Comparison of ENCODE assay signal across 15 mouse cellular contexts in the genomic region with DNA sequence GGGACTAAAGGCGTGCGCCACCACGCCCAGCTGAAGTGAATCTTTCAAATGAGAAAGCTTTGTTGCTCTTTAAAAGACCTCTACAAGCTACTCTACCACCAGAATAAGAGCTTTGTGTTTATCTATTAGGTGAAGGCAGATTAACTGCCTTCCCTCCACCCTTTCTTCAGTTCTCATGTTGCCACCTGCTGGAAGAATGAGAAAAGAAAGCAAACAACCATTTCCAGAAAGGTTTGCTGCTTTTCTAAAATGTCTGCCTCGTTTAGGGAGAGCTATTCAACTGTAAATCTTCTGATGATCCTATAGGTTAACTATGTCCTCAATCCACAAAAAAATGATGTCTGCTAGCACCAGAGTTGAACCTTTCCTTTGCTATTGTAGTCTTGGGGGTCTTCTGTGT. TPM values are rescaled to one million over a fixed set of nuclear protein-coding genes. Genes with fewer than 3 reads are reported as not detected.
DNase-seq lines count a peak whose midpoint lies in the region; ATAC-seq and TF ChIP-seq lines count a peak whose summit lies in the region.
"Had no signal": no experiment of that assay in that cellular context is flagged by ENCODE, and none has a peak within 500 bp of the region (broad histone marks: within the 10 kb centered on the region; RNA-seq: fewer than 3 reads in every experiment).

No protein-coding gene starts in this region.

- WGBS in kidney, embryonic 15.5 days: 73% methylated on average over 4 of the region's 4 CpGs
- 76% methylated on average over 4 of the region's 4 CpGs for WGBS in midbrain, postnatal 0 days
- 73% methylated on average over 4 of the region's 4 CpGs for WGBS in midbrain, embryonic 15.5 days
- WGBS in stomach, postnatal 0 days: 70% methylated on average over 4 of the region's 4 CpGs

- 0 out of 4 replicates have a peak, but pooled peaks of 1 of the 2 experiments have one; percentile 16 for TF ChIP-seq EP300 in MEL (IDR thresholded peaks at IDR 0.05; ENCODE audit: low read depth in 1 of 2, low read length in 2 of 2)
- no peak for TF ChIP-seq EP300 in stomach, postnatal 0 days (optimal IDR thresholded peaks at IDR 0.05)

- peaks cover 80% of the 10 kb centered on the region for H3K36me3 ChIP-seq in kidney, embryonic 15.5 days
- peaks cover 41% of the 10 kb centered on the region for H3K36me3 ChIP-seq in midbrain, postnatal 0 days (ENCODE audit: insufficient read depth, low read length)
- H3K36me3 ChIP-seq in midbrain, embryonic 15.5 days (replicated peaks): peaks cover 60% of the 10 kb centered on the region
- peaks cover 48 to 84% of the 10 kb centered on the region in 2 experiments for H3K36me3 ChIP-seq in MEL (ENCODE audit: control insufficient read depth in 1 of 2, insufficient read depth in 2 of 2, low read length in 2 of 2)
- peaks cover 31% of the 10 kb centered on the region; the same call in 1 of the 2 replicates for H3K36me3 ChIP-seq in stomach, postnatal 0 days (ENCODE audit: control insufficient read depth, insufficient read depth, low read length)

- TF ChIP-seq POLR2A in MEL (IDR thresholded peaks at IDR 0.05; ENCODE audit: control insufficient read depth in 1 of 2, insufficient read depth in 1 of 2, low read depth in 1 of 2, low read length in 2 of 2, poor library complexity in 1 of 2): 0 out of 4 replicates have a peak, but pooled peaks of 1 of the 2 experiments have one; percentile 5

- no peaks in the 10 kb centered on the region for H3K27me3 ChIP-seq in kidney, embryonic 15.5 days
- no peaks in the 10 kb centered on the region for H3K27me3 ChIP-seq in midbrain, postnatal 0 days (ENCODE audit: insufficient read depth, low read length)
- H3K27me3 ChIP-seq in midbrain, embryonic 15.5 days (replicated peaks): no peaks in the 10 kb centered on the region
- H3K27me3 ChIP-seq in MEL (ENCODE audit: control insufficient read depth in 1 of 2, insufficient read depth in 2 of 2, low read length in 2 of 2): no peaks in the 10 kb centered on the region
- H3K27me3 ChIP-seq in stomach, postnatal 0 days (ENCODE audit: control insufficient read depth, insufficient read depth, low read length): no peaks in the 10 kb centered on the region
- H3K27me3 ChIP-seq: hindbrain, embryonic 12.5 days; limb, embryonic 12.5 days; megakaryocyte, embryonic 14.5 days had no signal

- H3K27ac ChIP-seq in kidney, embryonic 15.5 days: peak overlapping the region; percentile 66; the same call in 1 of the 2 replicates
- H3K27ac ChIP-seq in midbrain, postnatal 0 days (ENCODE audit: low read depth, low read length): no peak overlapping the region
- no peak overlapping the region for H3K27ac ChIP-seq in midbrain, embryonic 15.5 days
- 0 out of 2 replicates have a peak overlapping the region, but pooled peaks have one; percentile 21 for H3K27ac ChIP-seq in MEL (ENCODE audit: control insufficient read depth, low read depth, low read length)
- no peak overlapping the region for H3K27ac ChIP-seq in stomach, postnatal 0 days (replicated peaks)
- H3K27ac ChIP-seq: hindbrain, embryonic 12.5 days; limb, embryonic 12.5 days had no signal

- H3K9ac ChIP-seq in kidney, embryonic 15.5 days: no peak overlapping the region
- no peak overlapping the region for H3K9ac ChIP-seq in midbrain, postnatal 0 days (replicated peaks; ENCODE audit: low read length, poor library complexity, severe bottlenecking)
- H3K9ac ChIP-seq in midbrain, embryonic 15.5 days: no peak overlapping the region
- no peak overlapping the region for H3K9ac ChIP-seq in MEL (ENCODE audit: control insufficient read depth, low read depth, low read length, poor library complexity, severe bottlenecking)
- no peak overlapping the region for H3K9ac ChIP-seq in stomach, postnatal 0 days (ENCODE audit: low read length)
- H3K9ac ChIP-seq: hindbrain, embryonic 12.5 days; limb, embryonic 12.5 days had no signal

- H3K4me1 ChIP-seq in kidney, embryonic 15.5 days: peaks cover 5% of the 10 kb centered on the region; the same call in 1 of the 2 replicates
- H3K4me1 ChIP-seq in midbrain, postnatal 0 days (ENCODE audit: insufficient read depth, low read length): no peaks in the 10 kb centered on the region
- H3K4me1 ChIP-seq in midbrain, embryonic 15.5 days: no peaks in the 10 kb centered on the region
- H3K4me1 ChIP-seq in MEL (ENCODE audit: control insufficient read depth in 1 of 2, insufficient read depth in 2 of 2, low read length in 2 of 2): peaks cover 0 to 6% of the 10 kb centered on the region in 2 experiments; a peak in 3 of 4 replicates
- no peaks in the 10 kb centered on the region for H3K4me1 ChIP-seq in stomach, postnatal 0 days (replicated peaks; ENCODE audit: control insufficient read depth, insufficient read depth)
- H3K4me1 ChIP-seq: hindbrain, embryonic 12.5 days; limb, embryonic 12.5 days had no signal

- no peak for DNase-seq in kidney, adult 18-20 months
- DNase-seq in midbrain, postnatal 0 days (ENCODE audit: low spot score): peak; percentile 26
- peak; percentile 64 for DNase-seq in MEL (ENCODE audit: low read depth, low spot score)
- DNase-seq in stomach, postnatal 0 days (ENCODE audit: low spot score): no peak
- DNase-seq in gastrocnemius, postnatal 10 days: no peak
- DNase-seq in cerebellum, postnatal 14 days: no peak
- DNase-seq: cerebellum, postnatal 25 days; lung, adult 2 months had no signal

- H3K9me3 ChIP-seq in kidney, embryonic 15.5 days (replicated peaks): no peaks in the 10 kb centered on the region
- H3K9me3 ChIP-seq in midbrain, postnatal 0 days (ENCODE audit: low read length): no peaks in the 10 kb centered on the region
- no peaks in the 10 kb centered on the region for H3K9me3 ChIP-seq in midbrain, embryonic 15.5 days
- no peaks in the 10 kb centered on the region for H3K9me3 ChIP-seq in MEL (replicated peaks; ENCODE audit: insufficient read depth, low read length)
- H3K9me3 ChIP-seq in stomach, postnatal 0 days (ENCODE audit: control insufficient read depth, low read length): no peaks in the 10 kb centered on the region
- H3K9me3 ChIP-seq: G1E; hindbrain, embryonic 12.5 days; limb, embryonic 12.5 days; megakaryocyte, embryonic 14.5 days had no signal

- no peak for ATAC-seq in kidney, embryonic 15.5 days (replicated peaks; ENCODE audit: low FRiP score)
- no peak for ATAC-seq in midbrain, postnatal 0 days (ENCODE audit: low FRiP score)
- ATAC-seq in midbrain, embryonic 15.5 days (replicated peaks): no peak
- no peak for ATAC-seq in stomach, postnatal 0 days (ENCODE audit: low FRiP score, low TSS enrichment)
- ATAC-seq: intestine, embryonic 16.5 days had no signal

- H3K4me2 ChIP-seq in kidney, embryonic 15.5 days: no peak overlapping the region
- H3K4me2 ChIP-seq in midbrain, postnatal 0 days (ENCODE audit: low read depth, low read length, poor library complexity, severe bottlenecking): no peak overlapping the region
- no peak overlapping the region for H3K4me2 ChIP-seq in midbrain, embryonic 15.5 days
- H3K4me2 ChIP-seq in stomach, postnatal 0 days (replicated peaks; ENCODE audit: low read depth): no peak overlapping the region
- H3K4me2 ChIP-seq: hindbrain, embryonic 12.5 days; limb, embryonic 12.5 days had no signal

- peaks cover 2% of the 10 kb centered on the region; the same call in 1 of the 2 replicates for H3K79me2 ChIP-seq in MEL (ENCODE audit: control insufficient read depth, insufficient read depth, low read length, poor library complexity)

- TF ChIP-seq CTCF in midbrain, postnatal 0 days (IDR thresholded peaks at IDR 0.05): peak; percentile 63
- peak in 2 of 3 experiments; percentile 9 to 44; a peak in 2 of 6 replicates for TF ChIP-seq CTCF in MEL (IDR thresholded peaks at IDR 0.05 in 2 of 3, conservative IDR thresholded peaks at IDR 0.05 in 1 of 3; ENCODE audit: control insufficient read depth in 1 of 3, insufficient read depth in 1 of 3, low read depth in 2 of 3, low read length in 3 of 3, poor library complexity in 1 of 3, severe bottlenecking in 1 of 3)
- TF ChIP-seq CTCF in stomach, postnatal 0 days (IDR thresholded peaks at IDR 0.05; ENCODE audit: low read depth): peak; percentile 56

- TF ChIP-seq RAD21 in MEL (IDR thresholded peaks at IDR 0.05; ENCODE audit: low read depth, low read length): no peak

- H3K4me3 ChIP-seq in kidney, embryonic 15.5 days (replicated peaks): no peak overlapping the region
- H3K4me3 ChIP-seq in midbrain, postnatal 0 days (ENCODE audit: low read depth, low read length): no peak overlapping the region
- H3K4me3 ChIP-seq in midbrain, embryonic 15.5 days: no peak overlapping the region
- H3K4me3 ChIP-seq in MEL (ENCODE audit: control insufficient read depth in 1 of 2, insufficient read depth in 1 of 2, low read depth in 2 of 2, low read length in 2 of 2): no peak overlapping the region
- H3K4me3 ChIP-seq in stomach, postnatal 0 days (ENCODE audit: low read depth, low read length): no peak overlapping the region
- H3K4me3 ChIP-seq: hindbrain, embryonic 12.5 days; limb, embryonic 12.5 days; megakaryocyte, embryonic 14.5 days had no signal

TF ChIP-seq in MEL, 35 proteins besides CTCF, POLR2A, EP300 and RAD21 (continues in another document):
- TF ChIP-seq SMC3 (IDR thresholded peaks at IDR 0.05; ENCODE audit: low read depth, low read length): 0 out of 2 replicates have a peak, but pooled peaks have one; percentile 20
- TF ChIP-seq GATA1 (IDR thresholded peaks at IDR 0.05; ENCODE audit: low read depth, low read length): no peak
- TF ChIP-seq TBP (IDR thresholded peaks at IDR 0.05; ENCODE audit: low read depth, low read length): no peak

RNA-seq across cellular contexts. Expression of gene Ncl, which starts 10.4 kb away (rescaled TPM):
- 500 and 531 TPM in 2 replicates for polyA plus RNA-seq in kidney, embryonic 15.5 days (2015; fragmentation: Nextera tagmentation; extraction: Ambion mirVana)
- 29.8 and 40.7 TPM in 2 replicates for total RNA-seq in midbrain, postnatal 0 days (2014; rRNA removed)
- polyA plus RNA-seq in midbrain, postnatal 0 days (2015; fragmentation: Nextera tagmentation; extraction: Ambion mirVana): 185 and 209 TPM in 2 replicates
- 184 and 193 TPM in 2 replicates for polyA plus RNA-seq in midbrain, embryonic 15.5 days (2015; fragmentation: Nextera tagmentation; extraction: Ambion mirVana)
- total RNA-seq in MEL (2012; rRNA removed): 370 and 422 TPM in 2 replicates
- 1,000 to 10,000 TPM in 1 of 2 experiments, 100 to 1,000 TPM in 1; 246 to 1,708 TPM for polyA plus RNA-seq in MEL (2012; ENCODE audit: insufficient read depth in 1 of 2, insufficient read length in 2 of 2, low read depth in 1 of 2, low replicate concordance in 2 of 2, missing spikeins in 1 of 2)
- polyA plus RNA-seq in stomach, postnatal 0 days (2015; fragmentation: Nextera tagmentation; extraction: Ambion mirVana): 198 and 202 TPM in 2 replicates
- 100 to 1,000 TPM; 143 to 165 TPM for total RNA-seq in gastrocnemius, postnatal 10 days (2021)

RNA-seq across cellular contexts. Expression of gene B3gnt7, which starts 46.2 kb away (rescaled TPM):
- 7.5 and 7.8 TPM in 2 replicates for polyA plus RNA-seq in kidney, embryonic 15.5 days (2015; fragmentation: Nextera tagmentation; extraction: Ambion mirVana)
- total RNA-seq in midbrain, postnatal 0 days (2014; rRNA removed): 14.5 and 14.9 TPM in 2 replicates
- 15.0 and 15.7 TPM in 2 replicates for polyA plus RNA-seq in midbrain, postnatal 0 days (2015; fragmentation: Nextera tagmentation; extraction: Ambion mirVana)
- 7.0 and 8.3 TPM in 2 replicates for polyA plus RNA-seq in midbrain, embryonic 15.5 days (2015; fragmentation: Nextera tagmentation; extraction: Ambion mirVana)
- total RNA-seq in MEL (2012; rRNA removed): not detected in 2 replicates
- under 1 TPM in 1 of 2 experiments, not detected in 1; 0.40 TPM for polyA plus RNA-seq in MEL (2012; ENCODE audit: insufficient read depth in 1 of 2, insufficient read length in 2 of 2, low read depth in 1 of 2, low replicate concordance in 2 of 2, missing spikeins in 1 of 2)
- polyA plus RNA-seq in stomach, postnatal 0 days (2015; fragmentation: Nextera tagmentation; extraction: Ambion mirVana): 9.3 and 10.9 TPM in 2 replicates
- total RNA-seq in gastrocnemius, postnatal 10 days (2021): under 1 TPM; 0.09 to 0.29 TPM
- polyA plus RNA-seq: G1E had no signal

Comparison
In these comparisons a context has a peak if more than half of its experiments do, and no peak if none do; other contexts are left out.
1. H3K27ac ChIP-seq: peak in kidney, embryonic 15.5 days (single experiment) and MEL (single experiment); none in midbrain, postnatal 0 days (single experiment), midbrain, embryonic 15.5 days (single experiment) and stomach, postnatal 0 days (single experiment).
2. DNase-seq: peak in midbrain, postnatal 0 days (single experiment) and MEL (single experiment); none in kidney, adult 18-20 months (single experiment), stomach, postnatal 0 days (single experiment), gastrocnemius, postnatal 10 days (single experiment) and cerebellum, postnatal 14 days (0 of 2).
3. Peak in every context shown above with its lines, with median percentiles within 50 percentile points of each other: CTCF ChIP-seq.